Mouse (Mus musculus) midbrain, embryonic 13.5 days (tissue): Measurements from ENCODE around the gene Cldn12. TPM values are rescaled to one million over a fixed set of nuclear protein-coding genes. Genes with fewer than 3 reads are reported as not detected.
A peak's percentile ranks its signal among the peaks of the same experiment; 100 is the strongest.

Experiments
- ATAC-seq: fragments of 200-750 bp; cut with Nextera tagmentation; 2 replicates; pipeline ENCODE4 v1.8.0; 2017; ENCODE audit warnings: mild to moderate bottlenecking, moderate TSS enrichment, moderate library complexity
- H3K27ac ChIP-seq: fragments of 300-500 bp; sonication (generic); 2 replicates; pipeline ENCODE4 v1.5.1; 2015; ENCODE audit warnings: inconsistent platforms, mild to moderate bottlenecking, moderate library complexity
- H3K27me3 ChIP-seq: fragments of 300-500 bp; sonication (generic); 2 replicates; pipeline ENCODE4 v1.6.1; 2015; ENCODE audit warnings: mild to moderate bottlenecking, inconsistent platforms
- H3K36me3 ChIP-seq: fragments of 300-500 bp; sonication (generic); 2 replicates; pipeline ENCODE4 v1.6.1; 2015; ENCODE audit warnings: mild to moderate bottlenecking, inconsistent platforms
- H3K4me1 ChIP-seq: fragments of 300-500 bp; sonication (generic); replicated peaks from 2 replicates; pipeline ENCODE4 v1.6.1; 2015; ENCODE audit warnings: inconsistent platforms
- H3K4me2 ChIP-seq: fragments of 300-500 bp; sonication (generic); replicated peaks from 2 replicates; pipeline ENCODE4 v1.6.1; 2015; ENCODE audit warnings: moderate library complexity, mild to moderate bottlenecking, inconsistent platforms
- H3K4me3 ChIP-seq: fragments of 300-500 bp; sonication (generic); replicated peaks from 2 replicates; pipeline ENCODE4 v1.5.1; 2015; ENCODE audit warnings: mild to moderate bottlenecking, inconsistent platforms
- H3K9ac ChIP-seq: fragments of 300-500 bp; sonication (generic); replicated peaks from 2 replicates; pipeline ENCODE4 v1.6.1; 2015; ENCODE audit warnings: mild to moderate bottlenecking, inconsistent platforms
- H3K9me3 ChIP-seq: fragments of 300-500 bp; sonication (generic); 2 replicates; pipeline ENCODE4 v1.6.1; 2016; ENCODE audit warnings: mild to moderate bottlenecking, inconsistent platforms
- WGBS: fragments of 180-500 bp; shearing (Covaris S2); methylation state at CpG from one replicate; pipeline ENCODE4 v1.1.7; 2015; 5-methylcytosine and 5-hydroxymethylcytosine counted together
- polyA plus RNA-seq: library from polyadenylated mRNA; unstranded; fragments of >200 nt; fragmentation: Nextera tagmentation; extraction: Ambion mirVana; gene quantifications from 2 replicates; pipeline ENCODE4 v1.2.1, GENCODE M21; 2015

Gene Cldn12
- 21.3 and 23.0 TPM in 2 replicates for polyA plus RNA-seq

DNA sequence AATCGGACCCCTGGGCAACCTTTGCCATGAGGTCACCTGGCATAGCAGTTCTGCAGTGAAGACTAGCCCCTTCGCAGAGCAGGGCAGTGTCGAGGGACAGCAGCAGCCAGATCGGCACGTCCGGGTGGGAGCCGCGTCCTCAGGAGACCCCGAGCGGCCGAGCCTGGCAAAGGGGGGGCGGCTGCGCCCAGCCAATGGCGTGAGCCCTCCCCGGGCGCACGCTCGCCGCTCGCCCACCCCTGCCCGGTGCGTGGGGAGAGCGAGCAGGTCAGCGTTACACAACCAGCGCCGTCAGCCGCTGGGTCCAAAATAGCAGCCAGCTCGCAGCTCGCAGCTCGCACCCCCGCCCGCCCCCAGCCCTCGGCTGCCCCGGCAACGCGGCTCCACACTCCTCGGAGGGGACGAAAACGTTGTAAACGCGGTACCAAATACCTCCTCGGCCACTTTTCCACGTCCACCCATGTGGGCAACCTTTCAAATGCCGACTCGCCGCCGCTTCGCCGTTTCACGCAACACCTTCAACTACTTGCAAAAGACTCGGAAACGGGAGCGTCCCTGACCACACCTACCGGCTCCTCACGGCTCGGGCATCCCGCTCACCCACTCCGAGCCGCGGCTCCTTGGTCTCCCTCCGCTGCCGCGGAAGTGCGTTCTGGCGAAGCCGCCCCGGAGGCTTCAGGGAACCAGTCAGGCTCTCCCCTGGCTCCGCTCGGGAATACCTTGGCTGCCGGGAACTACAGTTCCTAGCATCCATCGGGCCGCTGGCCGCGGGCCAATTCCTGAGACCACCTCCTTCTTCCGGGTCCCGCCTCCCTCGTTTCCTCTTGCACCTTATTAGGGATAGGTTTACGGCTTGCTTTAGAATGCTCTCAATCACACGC, at the start of gene Cldn12:
TSS of gene Cldn12 (minus strand) at position 763 of the 881 bp plus-strand sequence.
- no peaks in the 10 kb centered on the region for H3K27me3 ChIP-seq
- peaks cover 8% of the 10 kb centered on the region for H3K4me1 ChIP-seq
- H3K9me3 ChIP-seq, result no peaks in the 10 kb centered on the region
- peak within 1 kb of the TSS; percentile 76 for H3K9ac ChIP-seq
- peak within 1 kb of the TSS; percentile 83 for H3K4me2 ChIP-seq
- under 1% methylated on average over 78 of the region's 79 CpGs for WGBS
- H3K27ac ChIP-seq, result peak within 1 kb of the TSS; percentile 85
- ATAC-seq, result peak; percentile 98
- 0 out of 2 replicates have a peak, but pooled peaks cover 3% of the 10 kb centered on the region for H3K36me3 ChIP-seq
- peak within 1 kb of the TSS; percentile 77 for H3K4me3 ChIP-seq

DNA sequence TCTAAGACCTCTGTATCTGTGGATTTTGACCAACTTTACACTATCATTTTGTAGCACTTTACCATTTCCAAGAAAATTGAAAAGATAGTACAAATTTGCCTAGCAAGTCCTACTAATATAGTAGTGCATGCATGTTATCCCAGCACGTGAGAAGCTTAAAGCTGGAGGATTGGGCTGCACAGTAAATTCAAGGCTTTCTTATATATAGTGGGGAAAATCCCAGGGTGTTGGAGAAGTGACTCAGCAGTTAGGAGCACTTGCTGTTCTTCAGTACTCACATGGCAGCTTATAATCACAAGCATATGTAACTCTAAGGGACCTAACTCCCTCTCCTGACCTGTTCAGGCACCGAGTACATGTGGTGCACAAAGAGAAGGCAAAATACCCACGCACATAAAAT, 47.7 kb upstream of the Cldn12 start:
- Histone ChIP-seq H3K4me2 (no peak overlapping the region), H3K9me3 (no peaks in the 10 kb centered on the region), H3K4me3 (no peak overlapping the region), H3K9ac (no peak overlapping the region), H3K27ac (no peak overlapping the region), H3K27me3 (no peaks in the 10 kb centered on the region), H3K4me1 (peaks cover 20% of the 10 kb centered on the region), H3K36me3 (no peaks in the 10 kb centered on the region)
- no peak for ATAC-seq
- 79% methylated on average over 3 of the region's 3 CpGs for WGBS

DNA sequence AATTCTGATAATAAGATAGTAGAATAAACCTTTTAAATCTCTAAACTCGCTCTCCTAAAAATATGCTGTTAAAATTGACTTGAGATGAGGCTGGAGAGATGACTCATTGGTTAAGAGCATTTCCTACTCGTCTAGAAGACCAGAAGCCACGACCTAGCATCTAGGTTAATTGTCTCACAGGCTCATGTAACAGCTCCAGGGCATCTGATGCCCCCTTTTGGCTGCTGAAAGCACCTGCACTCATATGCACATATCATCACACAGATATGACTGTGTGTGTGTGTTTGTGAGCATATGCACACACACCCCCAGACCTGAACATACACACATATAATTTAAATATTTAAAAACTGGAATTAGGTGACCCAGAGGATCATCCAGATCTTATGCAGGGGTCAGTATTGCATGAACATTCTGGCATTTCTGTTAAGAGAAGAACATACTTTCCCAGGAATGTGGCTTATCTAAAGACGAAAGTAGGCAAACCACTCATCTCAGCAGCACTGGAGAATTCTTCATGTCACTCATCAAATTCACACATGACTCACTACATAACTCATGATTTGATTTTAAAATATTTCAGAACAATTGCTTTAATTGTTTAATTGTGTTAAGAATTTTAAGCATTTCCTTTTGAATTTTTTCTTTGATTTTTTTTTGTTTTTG, 46.4 kb upstream of the Cldn12 start:
- peaks cover 20% of the 10 kb centered on the region for H3K4me1 ChIP-seq
- H3K27me3 ChIP-seq, result no peaks in the 10 kb centered on the region
- H3K36me3 ChIP-seq, result no peaks in the 10 kb centered on the region
- 80% methylated on average over 4 of the region's 4 CpGs for WGBS
- no peak for ATAC-seq
- H3K9ac ChIP-seq, result no peak overlapping the region
- no peak overlapping the region for H3K27ac ChIP-seq
- H3K4me3 ChIP-seq, result no peak overlapping the region
- no peaks in the 10 kb centered on the region for H3K9me3 ChIP-seq
- no peak overlapping the region for H3K4me2 ChIP-seq

DNA sequence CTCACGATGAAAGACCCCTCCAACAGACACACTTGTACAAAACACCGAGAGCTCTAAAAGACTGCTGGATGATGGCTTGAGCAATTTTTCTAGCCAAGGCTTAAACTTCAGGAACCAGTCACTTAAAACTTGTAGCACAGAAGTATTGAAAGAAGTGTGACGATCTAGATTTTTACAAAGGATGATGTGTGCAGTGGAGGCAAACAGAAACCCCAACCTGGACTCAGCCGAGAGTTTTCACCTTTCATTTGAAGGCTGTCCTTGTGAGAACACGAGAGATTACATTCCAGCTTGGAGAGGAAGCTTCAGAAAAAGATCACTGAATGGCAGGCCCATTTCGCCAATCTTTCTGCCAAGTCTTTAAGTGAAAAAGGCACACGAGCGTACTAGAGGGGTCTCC, 45.0 kb upstream of the Cldn12 start:
- Histone ChIP-seq H3K4me1 (peaks cover 20% of the 10 kb centered on the region), H3K9me3 (no peaks in the 10 kb centered on the region), H3K4me3 (peak overlapping the region; percentile 67), H3K27me3 (no peaks in the 10 kb centered on the region), H3K4me2 (peak overlapping the region; percentile 66), H3K27ac (peak overlapping the region; percentile 64), H3K9ac (peak overlapping the region; percentile 75), H3K36me3 (peaks cover under 1% of the 10 kb centered on the region)
- ATAC-seq, result peak; percentile 38; the same call in 1 of the 2 replicates
- 41% methylated on average over 8 of the region's 8 CpGs for WGBS

DNA sequence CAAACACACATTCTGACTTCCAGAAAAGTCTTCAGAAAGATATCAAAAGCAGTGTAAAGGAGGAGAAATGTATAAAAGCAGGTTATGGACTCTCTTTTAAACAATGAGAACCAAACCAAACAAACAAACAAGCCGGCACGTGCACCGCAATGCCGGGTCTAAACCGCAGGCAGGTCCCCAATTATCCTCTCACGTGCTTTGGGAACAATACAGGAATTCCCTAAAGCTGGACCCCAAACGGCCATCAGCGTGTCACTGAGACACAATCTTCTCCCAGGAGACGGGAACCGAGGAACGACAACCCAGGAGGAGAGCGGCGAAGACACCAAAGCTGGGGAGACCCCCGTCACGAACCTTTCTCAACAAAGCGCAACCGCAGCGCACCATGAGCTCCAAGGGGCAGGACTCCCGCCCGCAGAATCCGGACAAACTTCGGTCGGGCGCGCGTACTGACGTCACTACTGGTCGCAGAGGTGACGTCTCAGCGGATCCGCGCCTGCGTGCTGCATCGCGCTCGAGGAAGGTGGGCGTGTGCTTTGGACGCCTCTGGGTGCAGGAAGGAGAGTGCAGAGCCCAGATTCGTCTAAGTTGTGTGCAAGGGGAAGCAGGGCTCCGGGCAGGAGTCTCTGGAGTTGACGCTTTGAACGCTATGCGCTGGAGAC, 44.5 kb upstream of the Cldn12 start, which contains the start of gene Gtpbp10:
TSS of gene Gtpbp10 (minus strand) at position 460 of the 662 bp plus-strand sequence.
- peak within 1 kb of the TSS; percentile 75 for H3K9ac ChIP-seq
- peaks cover 20% of the 10 kb centered on the region for H3K4me1 ChIP-seq
- H3K4me2 ChIP-seq, result peak within 1 kb of the TSS; percentile 66
- ATAC-seq, result peak; percentile 99
- under 1% methylated on average over 43 of the region's 43 CpGs for WGBS
- H3K4me3 ChIP-seq, result peak within 1 kb of the TSS; percentile 67
- H3K9me3 ChIP-seq, result no peaks in the 10 kb centered on the region
- no peaks in the 10 kb centered on the region for H3K27me3 ChIP-seq
- H3K27ac ChIP-seq, result peak within 1 kb of the TSS; percentile 64
- peaks cover 6% of the 10 kb centered on the region for H3K36me3 ChIP-seq

DNA sequence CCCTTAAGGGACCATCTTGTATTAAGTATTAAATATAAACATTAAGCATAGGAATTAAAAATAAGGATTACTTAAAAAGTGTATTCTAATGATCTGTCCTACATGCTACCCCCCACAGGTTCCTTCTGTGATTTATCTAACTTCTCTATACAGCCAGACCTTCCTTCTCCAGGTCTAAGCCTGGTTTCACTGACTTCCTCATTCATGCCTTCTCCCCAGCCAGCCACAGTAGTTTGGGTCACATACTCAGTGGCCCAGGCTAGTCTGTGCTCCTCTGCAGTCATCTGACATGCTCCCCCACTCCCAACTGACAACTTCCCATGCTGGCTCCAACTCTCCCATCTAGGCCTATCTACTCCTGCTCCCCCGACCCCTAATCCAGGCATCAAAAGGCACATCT, 36.4 kb upstream of the Cldn12 start:
- no peaks in the 10 kb centered on the region for H3K9me3 ChIP-seq
- H3K36me3 ChIP-seq, result peaks cover 52% of the 10 kb centered on the region
- H3K9ac ChIP-seq, result no peak overlapping the region
- 81% methylated on average over 1 of the region's 1 CpGs for WGBS
- no peak overlapping the region for H3K4me2 ChIP-seq
- no peak overlapping the region for H3K27ac ChIP-seq
- no peaks in the 10 kb centered on the region for H3K27me3 ChIP-seq
- no peak for ATAC-seq
- H3K4me3 ChIP-seq, result no peak overlapping the region
- H3K4me1 ChIP-seq, result no peaks in the 10 kb centered on the region

DNA sequence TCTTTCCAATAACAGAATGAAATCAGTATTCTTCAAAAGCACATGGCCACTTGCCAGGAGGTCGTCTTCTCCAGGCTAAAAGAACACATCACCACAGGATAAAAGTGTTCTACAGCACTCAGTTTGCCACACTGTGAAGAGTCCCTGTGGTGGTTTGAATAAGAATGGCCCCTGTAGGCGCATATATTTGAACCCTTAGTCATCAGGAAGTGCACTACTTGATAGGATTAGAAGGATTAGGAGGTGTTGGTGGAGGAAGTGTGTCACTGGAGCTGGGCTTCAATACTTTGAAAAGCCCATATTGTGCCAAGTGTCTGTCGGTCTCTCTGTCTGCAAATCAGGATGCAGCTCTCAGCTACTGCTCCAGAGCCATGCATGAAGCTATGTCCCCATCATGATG, 25.6 kb upstream of the Cldn12 start:
- Histone ChIP-seq H3K27ac (no peak overlapping the region), H3K9me3 (peaks cover 5% of the 10 kb centered on the region; the same call in 1 of the 2 replicates), H3K9ac (no peak overlapping the region), H3K36me3 (peaks cover 50% of the 10 kb centered on the region), H3K27me3 (no peaks in the 10 kb centered on the region), H3K4me1 (no peaks in the 10 kb centered on the region), H3K4me3 (no peak overlapping the region), H3K4me2 (no peak overlapping the region)
- WGBS, result 33% methylated on average over 3 of the region's 3 CpGs
- ATAC-seq, result 0 out of 2 replicates have a peak, but pooled peaks have one; percentile 37

DNA sequence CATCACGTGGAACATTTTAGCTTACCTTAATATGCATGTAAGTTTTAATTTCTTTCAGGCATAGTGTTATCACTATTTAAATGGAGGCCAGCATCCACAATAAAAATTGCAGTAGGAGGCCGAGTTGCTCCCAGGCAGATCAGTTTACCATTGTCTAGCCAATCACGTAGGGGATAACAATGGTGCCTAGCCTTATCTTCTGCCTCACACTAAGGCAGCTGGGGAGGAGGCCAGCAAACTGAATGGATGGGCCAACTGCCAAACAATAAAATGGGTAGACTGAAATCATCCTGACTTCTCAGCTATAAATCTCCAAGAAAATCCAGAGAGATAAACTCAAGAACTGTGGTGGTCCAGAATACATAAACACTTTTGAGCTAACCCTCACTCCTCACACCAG, 25.0 kb upstream of the Cldn12 start:
- no peak for ATAC-seq
- Histone ChIP-seq H3K4me2 (no peak overlapping the region), H3K9me3 (peaks cover 5% of the 10 kb centered on the region; the same call in 1 of the 2 replicates), H3K4me3 (no peak overlapping the region), H3K27me3 (no peaks in the 10 kb centered on the region), H3K36me3 (peaks cover 50% of the 10 kb centered on the region), H3K9ac (no peak overlapping the region), H3K4me1 (no peaks in the 10 kb centered on the region), H3K27ac (no peak overlapping the region)
- WGBS, result 69% methylated on average over 3 of the region's 3 CpGs

DNA sequence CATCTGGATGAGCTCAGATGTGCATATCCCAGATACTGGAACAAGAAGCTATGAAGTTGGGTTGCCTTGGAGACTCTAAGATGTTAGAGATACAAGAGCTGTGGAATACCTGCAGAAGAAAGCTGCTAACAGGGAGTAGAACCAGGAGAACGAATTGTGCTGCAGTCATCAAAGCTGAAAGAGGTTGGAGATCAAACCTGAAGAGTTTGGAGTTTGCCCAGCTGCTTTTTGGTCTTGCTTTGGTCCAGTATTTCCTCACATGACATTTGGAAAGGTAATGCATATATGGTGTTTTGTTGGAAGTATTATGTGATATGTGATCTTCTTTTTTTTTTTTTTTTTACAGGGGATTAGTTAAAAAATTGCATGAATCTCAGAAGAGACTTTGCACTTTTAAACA, 21.4 kb upstream of the Cldn12 start:
- H3K4me2 ChIP-seq, result no peak overlapping the region
- ATAC-seq, result no peak
- H3K4me1 ChIP-seq, result no peaks in the 10 kb centered on the region
- H3K4me3 ChIP-seq, result no peak overlapping the region
- no peak overlapping the region for H3K27ac ChIP-seq
- peaks cover 5% of the 10 kb centered on the region; the same call in 1 of the 2 replicates for H3K9me3 ChIP-seq
- no peak overlapping the region for H3K9ac ChIP-seq
- peaks cover 25% of the 10 kb centered on the region for H3K36me3 ChIP-seq
- H3K27me3 ChIP-seq, result no peaks in the 10 kb centered on the region
- WGBS, result 91% methylated on average over 1 of the region's 1 CpGs

DNA sequence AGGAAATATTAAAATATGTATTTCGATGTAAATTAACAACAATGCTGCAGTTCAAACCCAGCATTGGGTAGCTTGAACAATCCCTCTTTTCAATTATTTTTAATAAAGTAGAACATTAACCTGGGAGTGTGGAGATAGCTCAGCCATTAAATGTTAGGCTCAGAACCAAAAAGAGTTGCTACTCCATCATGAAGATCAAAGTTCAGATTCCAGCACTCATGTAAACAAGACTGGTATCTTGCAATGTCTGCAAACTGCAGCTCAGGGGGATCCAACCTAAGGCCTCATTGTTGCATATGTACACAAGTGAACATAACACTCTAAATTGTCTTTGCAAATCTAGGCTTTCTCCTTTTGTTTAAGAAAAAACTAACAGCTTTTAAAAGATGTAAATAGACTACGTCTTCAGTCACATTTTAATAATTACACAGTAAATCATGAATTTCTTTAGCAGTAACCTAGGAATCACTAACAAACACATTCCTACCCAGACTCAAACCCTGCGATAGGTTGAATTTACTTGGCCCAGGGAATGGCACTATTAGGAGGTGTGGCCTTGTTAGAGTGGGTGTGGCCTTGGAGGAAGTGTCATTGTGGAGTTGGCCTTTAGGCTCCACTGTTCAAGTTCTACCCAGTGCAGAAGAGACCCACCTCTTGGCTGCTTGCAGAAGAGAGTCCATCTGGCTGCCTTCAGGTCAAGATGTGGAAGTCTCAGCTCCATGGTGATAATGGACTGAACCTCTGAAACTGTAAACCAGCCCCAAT, 19.1 kb upstream of the Cldn12 start:
- peaks cover 5% of the 10 kb centered on the region; the same call in 1 of the 2 replicates for H3K9me3 ChIP-seq
- peaks cover 12% of the 10 kb centered on the region for H3K36me3 ChIP-seq
- H3K4me2 ChIP-seq, result no peak overlapping the region
- H3K27ac ChIP-seq, result no peak overlapping the region
- ATAC-seq, result no peak
- H3K9ac ChIP-seq, result no peak overlapping the region
- H3K27me3 ChIP-seq, result no peaks in the 10 kb centered on the region
- H3K4me1 ChIP-seq, result no peaks in the 10 kb centered on the region
- 91% methylated on average over 3 of the region's 3 CpGs for whole genome bisulfite sequencing
- H3K4me3 ChIP-seq, result no peak overlapping the region

DNA sequence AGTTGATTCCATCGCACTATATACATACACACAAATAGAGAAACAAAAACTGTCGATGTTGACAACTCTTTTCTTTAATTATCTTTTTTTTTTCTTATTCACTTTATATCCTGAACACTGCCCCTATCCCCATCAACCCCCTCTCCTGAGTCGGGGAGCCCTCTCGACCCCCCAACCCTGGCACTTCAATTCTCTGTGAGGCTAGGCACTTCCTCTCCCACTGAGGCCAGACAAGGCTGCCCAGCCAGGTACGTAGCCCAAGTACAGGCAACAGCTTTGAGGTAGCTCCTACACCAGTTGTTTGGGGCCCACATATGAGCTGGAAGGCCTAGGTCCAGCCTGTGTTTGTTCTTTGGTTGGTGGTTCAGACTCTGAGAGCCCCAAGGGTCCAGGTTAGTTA, 653 bp upstream of the Cldn12 start:
- H3K4me3 ChIP-seq, result peak overlapping the region; percentile 77; the same call in 1 of the 2 replicates
- no peaks in the 10 kb centered on the region for H3K9me3 ChIP-seq
- H3K27me3 ChIP-seq, result no peaks in the 10 kb centered on the region
- WGBS, result 77% methylated on average over 5 of the region's 5 CpGs
- 0 out of 2 replicates have a peak, but pooled peaks cover 3% of the 10 kb centered on the region for H3K36me3 ChIP-seq
- ATAC-seq, result no peak
- no peak overlapping the region for H3K27ac ChIP-seq
- H3K9ac ChIP-seq, result no peak overlapping the region
- H3K4me2 ChIP-seq, result peak overlapping the region; percentile 83
- peaks cover 7% of the 10 kb centered on the region for H3K4me1 ChIP-seq
